Mouse (Mus musculus) neutrophil, adult 5-6 weeks (primary cell): ENCODE measurements around the gene Wrap73. TPM values are rescaled to one million over a fixed set of nuclear protein-coding genes. Genes with fewer than 3 reads are reported as not detected.

Source experiments
- ATAC-seq: fragments of 151-379, 151-347 bp; 2 replicates; pipeline ENCODE4 v1.8.0; 2017; ENCODE audit warnings: mild to moderate bottlenecking, moderate TSS enrichment; ENCODE audit not compliant: insufficient number of reproducible peaks, poor library complexity, low FRiP score, severe bottlenecking; ENCODE audit errors: extremely low read depth
- total RNA-seq: library from RNA; stranded (forward); fragments of 200-1000 nt; gene quantifications from 2 replicates; pipeline ENCODE4 v1.2.3, GENCODE M21; 2017

Gene Wrap73
- total RNA-seq, 1 experiment from 2014 or later: 8.8 TPM

- no peak for ATAC-seq
Measured at GRCm38 (mm10) chr4:154171151-154171930, 29.2 kb downstream of the Wrap73 start.

- ATAC-seq: no peak
Measured at GRCm38 (mm10) chr4:154171931-154172604, 29.9 kb downstream of the Wrap73 start.

GRCm38 (mm10) chr4:154177257-154177656 lies 35.1 kb downstream of the Wrap73 start:
- ATAC-seq: no peak

- no peak for ATAC-seq
Measured at GRCm38 (mm10) chr4:154181001-154181400, 38.8 kb downstream of the Wrap73 start.

- ATAC-seq: no peak
Measured at GRCm38 (mm10) chr4:154183566-154183965, 41.4 kb downstream of the Wrap73 start.

- ATAC-seq: no peak
Measured at GRCm38 (mm10) chr4:154185001-154185400, 42.8 kb downstream of the Wrap73 start.

- no peak for ATAC-seq
Measured at GRCm38 (mm10) chr4:154186002-154186537, 43.9 kb downstream of the Wrap73 start.

GRCm38 (mm10) chr4:154188948-154189347 lies 46.8 kb downstream of the Wrap73 start:
- ATAC-seq: no peak

GRCm38 (mm10) chr4:154197961-154198360 lies 55.8 kb downstream of the Wrap73 start:
- no peak for ATAC-seq

- no peak for ATAC-seq
Measured at GRCm38 (mm10) chr4:154198377-154198961, 56.3 kb downstream of the Wrap73 start.

- no peak for ATAC-seq
Measured at GRCm38 (mm10) chr4:154201511-154201910, 59.3 kb downstream of the Wrap73 start.

GRCm38 (mm10) chr4:154204532-154204931 lies 62.4 kb downstream of the Wrap73 start:
- no peak for ATAC-seq

GRCm38 (mm10) chr4:154205392-154205791 lies 63.2 kb downstream of the Wrap73 start:
- ATAC-seq: no peak

- no peak for ATAC-seq
Measured at GRCm38 (mm10) chr4:154207261-154207660, 65.1 kb downstream of the Wrap73 start.

- no peak for ATAC-seq
Measured at GRCm38 (mm10) chr4:154209054-154209453, 66.9 kb downstream of the Wrap73 start.

- ATAC-seq: no peak
Measured at GRCm38 (mm10) chr4:154209825-154210224, 67.7 kb downstream of the Wrap73 start.

- ATAC-seq: no peak
Measured at GRCm38 (mm10) chr4:154211459-154211858, 69.3 kb downstream of the Wrap73 start.

GRCm38 (mm10) chr4:154213586-154213985 lies 71.4 kb downstream of the Wrap73 start:
- no peak for ATAC-seq

GRCm38 (mm10) chr4:154214075-154214474 lies 71.9 kb downstream of the Wrap73 start:
- no peak for ATAC-seq
